Mouse (Mus musculus) right cerebral cortex, postnatal 14 days (tissue): Measurements from ENCODE around the gene Fads6.

ENCODE experiments used
- DNase-seq: peaks from one replicate; pipeline ENCODE4 v3.0.0; 2022

The Fads6 gene

DNA sequence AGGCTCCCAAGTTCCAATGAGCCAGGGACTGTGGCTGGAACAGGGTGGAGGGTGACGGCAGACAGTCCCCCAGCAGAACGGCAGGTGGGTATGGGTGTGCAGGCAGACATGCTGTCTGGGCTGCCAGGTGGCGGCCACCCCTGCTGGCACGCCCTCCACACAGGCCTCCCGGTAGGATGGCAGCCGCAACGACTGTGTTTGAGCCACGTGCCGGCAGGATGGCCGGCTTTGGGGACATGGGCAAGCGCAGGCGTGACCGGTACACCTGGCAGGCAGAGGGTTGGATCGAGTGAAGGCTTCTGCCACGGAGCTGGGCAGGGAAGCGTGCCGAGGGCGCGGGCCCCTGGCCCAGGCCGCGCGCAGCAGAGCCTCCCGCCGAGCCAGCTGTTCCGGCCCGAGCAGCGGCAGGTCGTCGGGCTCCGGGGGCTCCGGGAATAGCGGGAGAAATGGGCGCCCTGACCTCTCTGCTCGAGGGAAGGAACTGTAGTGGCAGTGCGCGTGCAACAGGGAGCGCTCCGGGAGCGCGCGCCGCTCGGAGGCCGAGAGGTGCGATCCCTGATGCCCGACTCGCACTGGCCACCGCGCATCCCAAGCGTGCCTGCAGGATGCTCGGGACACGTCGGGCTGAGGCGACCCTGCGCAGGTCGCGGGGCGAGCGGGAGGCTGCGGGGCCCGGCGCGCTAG is 47.6 kb downstream of the Fads6 start:
- DNase-seq = no peak

DNA sequence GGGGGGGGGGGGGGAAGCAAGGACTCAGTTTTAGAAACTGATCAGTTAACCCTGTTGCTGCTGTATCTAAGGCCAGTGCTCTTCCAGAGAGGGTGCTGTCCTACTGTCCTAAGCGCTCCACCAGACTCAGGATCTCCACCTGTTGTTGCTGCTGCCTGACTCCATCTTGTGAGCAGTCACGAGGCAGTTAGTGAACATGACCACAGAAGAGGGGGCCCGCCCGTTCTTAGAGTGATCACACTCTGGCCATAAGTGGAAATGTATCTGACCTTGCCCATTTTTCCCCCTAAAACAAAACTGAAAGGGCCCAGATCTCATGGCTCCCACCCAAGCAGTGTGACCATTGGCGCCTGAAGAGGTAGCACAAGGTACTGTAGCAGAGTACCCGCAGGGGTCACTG is 49.5 kb downstream of the Fads6 start:
- no peak for DNase-seq

DNA sequence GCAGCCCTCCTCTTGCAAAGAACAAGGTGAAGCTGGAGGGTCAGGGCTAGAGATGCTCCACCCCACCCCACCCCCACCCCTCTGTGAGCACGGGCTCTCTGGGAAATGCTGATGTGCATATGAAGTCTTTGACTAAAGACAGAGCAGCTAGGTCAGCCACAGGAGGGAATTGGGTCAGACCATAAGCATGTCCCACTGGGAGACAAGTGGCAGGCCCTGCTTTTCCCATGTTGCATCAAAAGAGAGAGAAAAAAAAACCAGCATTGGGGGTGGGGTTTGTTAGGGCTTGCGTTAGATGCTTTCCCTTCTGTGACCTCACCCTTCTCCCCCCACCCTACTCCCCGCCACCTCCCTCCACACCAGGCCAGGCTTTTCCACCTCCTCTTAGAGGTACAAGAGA is 50.2 kb downstream of the Fads6 start:
- no peak for DNase-seq

DNA sequence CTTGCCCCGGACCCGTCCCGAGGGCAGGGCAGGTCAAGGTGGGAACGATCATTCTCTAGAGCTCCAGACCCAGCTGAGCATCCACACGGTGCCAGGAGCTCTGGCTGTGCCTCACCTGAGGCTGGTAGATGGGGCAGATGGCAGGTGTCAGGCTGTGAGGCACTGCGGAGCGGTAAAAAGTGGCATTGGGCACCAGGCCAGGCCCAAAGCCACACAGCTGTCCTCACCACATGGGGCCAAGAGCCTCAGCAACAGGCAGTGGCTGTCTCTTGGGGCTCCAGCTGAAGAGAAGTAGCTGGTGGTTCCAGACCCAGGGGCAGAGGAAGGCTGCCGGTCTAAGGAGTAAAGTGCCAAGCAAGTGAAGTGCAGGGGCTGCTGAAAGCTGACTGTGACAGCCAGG is 51.1 kb downstream of the Fads6 start:
- DNase-seq = no peak

DNA sequence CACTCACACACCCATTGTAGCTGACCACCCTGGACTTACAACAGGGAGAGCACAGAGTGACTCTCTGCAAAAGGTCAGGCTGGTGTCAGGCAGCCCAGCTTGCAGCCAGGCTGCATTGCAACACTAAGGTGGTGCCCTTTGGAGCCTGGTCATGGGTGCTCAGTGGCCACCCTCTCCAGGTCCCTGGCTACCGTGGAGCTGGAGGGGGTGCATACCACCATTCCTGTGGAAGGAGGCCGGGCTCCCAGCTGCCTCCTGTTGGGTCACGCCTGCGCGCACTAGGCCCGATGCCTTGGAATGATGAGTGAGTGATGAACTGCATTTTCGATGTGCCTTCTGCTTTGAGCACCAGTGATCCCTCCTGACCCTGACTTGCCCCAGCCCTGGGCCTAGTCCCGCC is 52.6 kb downstream of the Fads6 start:
- no peak for DNase-seq

DNA sequence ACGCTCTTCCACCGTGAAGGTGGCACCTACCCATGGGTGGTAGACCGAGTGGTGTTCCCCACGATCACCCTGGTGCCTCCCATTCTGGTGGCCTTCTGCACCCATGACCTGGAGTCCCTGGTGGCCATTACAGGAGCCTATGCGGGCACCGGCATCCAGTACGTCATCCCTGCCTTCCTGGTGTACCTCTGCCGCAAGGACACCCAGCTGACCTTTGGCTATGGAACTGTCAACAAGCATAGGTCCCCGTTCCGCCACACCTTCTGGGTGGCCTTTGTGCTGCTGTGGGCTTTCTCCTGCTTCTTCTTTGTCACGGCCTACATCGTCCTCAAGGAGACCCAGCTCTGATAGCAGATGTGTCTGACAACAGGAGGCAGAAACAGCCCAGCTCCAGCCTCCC is 53.7 kb downstream of the Fads6 start:
- DNase-seq = no peak

DNA sequence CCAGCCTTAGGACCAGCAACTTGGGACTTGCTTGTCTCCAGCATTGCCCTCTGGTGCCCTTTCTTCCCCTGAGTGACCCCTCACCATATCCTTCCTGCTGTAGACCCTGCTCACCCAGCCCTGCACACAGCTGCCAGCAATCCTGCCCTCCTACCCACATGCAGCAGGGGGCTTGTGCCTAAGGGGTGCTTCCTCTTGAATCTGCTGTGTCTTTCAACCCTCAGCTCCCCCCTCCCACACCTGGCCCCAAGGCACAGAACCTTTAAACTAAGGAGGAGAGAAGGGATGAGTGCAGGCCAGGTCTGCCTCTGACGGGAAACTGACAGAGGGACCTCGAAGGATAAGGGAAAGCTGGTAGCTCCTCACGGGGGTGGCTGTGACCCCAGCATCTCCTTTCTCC is 54.7 kb downstream of the Fads6 start:
- no peak for DNase-seq

DNA sequence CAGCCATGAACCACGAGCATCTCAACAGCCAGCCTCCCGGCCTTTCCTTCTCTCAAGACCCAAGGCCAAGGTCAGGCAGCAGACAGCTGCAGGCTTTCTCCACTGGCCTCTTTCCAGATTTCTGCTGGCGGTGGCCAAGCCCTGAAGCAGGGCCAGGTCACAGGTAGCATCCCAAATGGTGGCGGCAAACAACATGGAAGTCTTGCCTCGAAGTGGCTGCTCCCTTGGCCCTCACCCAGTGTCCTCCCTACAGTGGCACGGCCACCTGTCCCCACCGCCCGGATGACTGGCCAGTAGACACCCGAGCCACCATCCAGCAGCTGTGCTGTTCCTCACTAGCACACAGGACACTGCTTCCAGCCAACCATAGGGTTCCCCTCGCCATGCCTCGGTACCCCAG is 56.1 kb downstream of the Fads6 start:
- DNase-seq = no peak

DNA sequence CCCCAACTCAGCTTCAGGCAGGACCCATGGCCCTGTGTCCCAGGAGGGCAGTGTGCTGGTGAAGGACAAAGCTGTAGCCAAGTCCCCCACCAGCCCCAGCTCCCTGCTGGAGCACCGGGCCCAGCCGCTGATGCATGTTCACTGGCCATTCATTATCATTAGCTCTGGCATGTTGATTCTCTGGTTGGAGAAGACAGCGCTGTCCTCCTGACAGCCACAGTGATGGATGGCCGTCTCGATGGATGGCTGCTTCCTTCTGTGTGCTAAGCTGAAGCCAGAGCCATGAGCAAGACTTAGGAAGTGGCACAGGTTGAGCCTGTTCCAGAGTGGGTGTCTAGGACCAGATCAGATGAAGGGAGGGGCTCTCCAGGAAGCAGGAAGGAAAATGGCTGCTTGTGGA is 60.9 kb downstream of the Fads6 start:
- no peak for DNase-seq

DNA sequence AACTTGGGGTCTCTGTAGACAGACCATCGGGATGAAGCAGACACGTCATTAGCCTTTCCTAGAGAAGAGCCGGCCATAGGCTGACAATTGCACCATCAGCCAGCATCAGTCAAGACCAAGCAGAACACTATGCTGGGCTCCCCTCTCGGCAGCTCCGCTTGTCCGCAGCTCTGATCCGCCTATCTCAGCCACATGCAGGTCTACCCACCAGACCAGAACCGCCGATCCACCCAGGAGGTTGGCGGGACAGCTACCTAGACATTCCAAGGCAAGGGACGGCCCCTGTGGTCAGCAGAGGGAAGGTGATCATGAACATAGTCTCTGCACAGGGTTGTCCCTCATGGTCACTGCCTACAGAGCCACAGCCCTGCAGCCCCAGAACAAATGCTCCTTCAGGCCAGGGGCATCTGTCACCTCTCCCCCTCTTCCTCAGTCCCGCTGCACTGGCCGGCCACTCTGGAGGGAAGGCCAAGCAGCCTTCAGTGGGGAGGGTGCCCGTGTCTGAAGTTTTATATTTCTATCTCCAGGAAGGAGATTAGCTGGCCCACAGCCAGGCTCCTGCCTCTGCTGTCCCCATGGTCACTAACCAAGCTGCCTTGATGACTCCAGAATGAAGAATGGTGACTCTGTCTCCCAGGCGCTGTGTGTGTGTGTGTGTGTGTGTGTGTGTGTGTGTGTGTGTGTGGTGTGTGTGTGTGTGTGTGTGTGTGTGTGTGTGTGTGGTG is 63.0 kb downstream of the Fads6 start:
- no peak for DNase-seq

DNA sequence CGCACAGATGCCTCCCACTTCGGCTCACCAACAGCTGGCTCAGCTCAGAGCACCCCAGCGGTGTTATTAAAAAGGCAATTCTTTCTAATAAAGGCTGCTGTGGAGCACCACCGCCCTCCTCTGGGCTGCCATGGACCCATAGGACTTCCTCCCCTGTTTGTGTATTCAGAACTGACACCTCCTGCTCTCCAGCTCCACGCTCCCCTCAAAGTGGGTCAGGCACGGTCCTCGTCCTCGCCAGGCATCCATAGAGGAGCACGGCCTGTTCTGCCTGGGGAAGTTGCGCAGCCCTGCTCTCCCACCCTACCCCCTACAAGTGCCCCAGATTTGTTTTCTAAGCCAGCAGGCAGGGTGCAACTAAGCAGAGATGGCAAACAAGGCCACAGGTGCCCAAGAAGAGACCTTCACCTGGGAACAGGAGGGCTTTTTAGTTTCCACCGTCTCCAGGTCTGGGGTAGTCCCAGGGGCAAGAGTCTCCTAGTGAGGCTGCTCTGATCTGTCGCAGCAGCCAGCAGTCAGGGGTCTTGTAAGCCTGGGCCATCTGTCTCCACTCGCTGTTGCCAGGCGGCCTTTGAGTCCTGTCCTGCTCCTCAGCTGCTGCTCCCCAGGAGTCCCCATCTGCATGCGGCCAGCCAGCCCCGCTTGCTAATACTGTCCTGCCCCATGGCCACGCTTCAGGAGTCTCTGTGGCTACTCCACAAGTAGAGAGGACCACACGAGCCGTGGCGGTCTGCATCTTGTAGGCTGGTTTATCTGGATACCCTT is 63.8 kb downstream of the Fads6 start:
- DNase-seq = no peak

DNA sequence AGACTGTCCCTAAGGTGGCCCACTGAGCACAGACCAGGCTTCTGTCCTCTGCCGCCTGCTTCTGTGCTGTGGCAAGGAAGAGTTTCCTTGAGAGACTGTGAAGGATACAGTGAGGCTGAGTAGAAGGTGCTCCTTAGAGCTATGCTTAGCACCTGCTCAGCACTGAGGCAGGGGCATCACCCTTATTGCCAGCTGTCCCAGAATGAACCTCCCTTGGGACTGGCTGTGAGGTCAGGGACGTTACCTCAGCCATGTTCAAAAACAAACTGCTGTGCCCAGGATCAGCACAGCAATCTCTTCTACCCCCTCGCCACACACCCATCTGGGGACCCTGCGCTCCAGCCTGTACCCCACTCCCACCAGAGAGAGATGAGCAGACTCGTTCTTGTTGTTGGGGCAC is 64.6 kb downstream of the Fads6 start:
- DNase-seq = no peak

DNA sequence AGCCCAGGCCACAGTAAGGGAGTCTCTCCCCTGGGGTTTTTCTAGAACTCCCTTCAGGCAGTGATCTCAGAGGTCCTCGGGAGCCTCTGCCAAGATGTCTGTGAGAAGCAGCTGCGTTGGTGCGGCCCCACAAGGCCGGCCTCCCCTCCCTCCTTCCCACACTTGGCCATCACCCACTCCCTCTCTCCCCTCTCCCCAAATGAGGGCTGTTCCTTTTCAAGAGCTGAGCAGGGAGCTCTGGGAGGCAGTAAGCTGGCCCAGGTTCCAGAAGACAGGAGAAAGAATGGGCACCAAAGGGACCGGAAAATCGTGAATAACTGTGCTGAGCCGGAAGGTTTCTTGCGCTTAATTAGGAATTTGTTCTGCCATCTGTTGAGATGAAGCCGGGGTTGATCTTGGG is 65.5 kb downstream of the Fads6 start:
- no peak for DNase-seq

DNA sequence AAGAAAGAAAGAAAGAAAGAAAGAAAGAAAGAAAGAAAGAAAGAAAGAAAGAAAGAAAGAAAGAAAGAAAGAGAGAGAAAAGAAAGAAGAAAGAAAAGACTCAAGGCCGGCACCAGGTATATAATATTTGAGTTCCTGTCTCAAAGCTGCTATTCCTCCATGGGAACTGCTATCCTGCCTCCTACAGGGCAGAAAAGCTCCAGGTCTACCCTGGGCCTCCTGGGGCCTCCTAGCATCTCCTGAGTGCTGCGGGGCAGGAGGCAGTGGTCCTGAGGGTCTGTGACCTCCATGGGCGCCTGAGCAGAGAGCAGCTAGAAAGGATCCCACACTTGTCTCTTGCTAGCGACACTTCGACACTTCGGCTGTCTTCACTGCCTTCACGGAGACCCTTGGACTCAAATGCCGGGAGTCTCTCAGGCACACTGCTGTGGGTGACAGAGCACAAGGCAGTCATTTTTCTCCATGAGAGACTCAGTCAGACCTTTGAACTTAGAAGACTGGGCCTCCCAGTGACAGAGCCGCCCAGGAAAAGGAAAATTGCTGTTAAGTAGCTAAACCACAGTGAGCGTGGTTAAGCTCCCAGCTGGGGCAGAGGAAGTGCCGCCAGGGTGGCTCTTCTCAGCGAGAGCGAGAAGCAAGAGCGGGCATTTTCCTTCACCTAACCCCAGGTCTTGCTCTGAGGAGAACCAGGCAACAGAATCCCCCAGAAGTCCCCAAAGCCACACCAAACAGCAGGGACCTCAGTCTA is 66.1 kb downstream of the Fads6 start:
- DNase-seq = no peak
